Mouse (Mus musculus): ENCODE measurements around the gene Lhpp.

Lhpp gene

GRCm38 (mm10) chr7:132712044-132712708 lies 101.7 kb downstream of the Lhpp start:
- DNase-seq (ENCODE audit: inconsistent ontology term), result peak; percentile 57

GRCm38 (mm10) chr7:132712956-132713355 lies 102.5 kb downstream of the Lhpp start:
- DNase-seq (ENCODE audit: inconsistent ontology term), result no peak

- no peak for DNase-seq (ENCODE audit: inconsistent ontology term)
Observed at GRCm38 (mm10) chr7:132713483-132714126, 103.2 kb downstream of the Lhpp start.

GRCm38 (mm10) chr7:132714236-132714923 lies 103.9 kb downstream of the Lhpp start:
- DNase-seq (ENCODE audit: inconsistent ontology term), result peak; percentile 88

GRCm38 (mm10) chr7:132715259-132715658 lies 104.8 kb downstream of the Lhpp start:
- DNase-seq (ENCODE audit: inconsistent ontology term), result no peak

GRCm38 (mm10) chr7:132719570-132719969 lies 109.1 kb downstream of the Lhpp start:
- DNase-seq (ENCODE audit: inconsistent ontology term), result peak; percentile 64

- DNase-seq (ENCODE audit: inconsistent ontology term), result no peak
Observed at GRCm38 (mm10) chr7:132720562-132720961, 110.1 kb downstream of the Lhpp start.

- DNase-seq (ENCODE audit: inconsistent ontology term), result peak; percentile 71
Observed at GRCm38 (mm10) chr7:132722401-132723370, 112.2 kb downstream of the Lhpp start.

GRCm38 (mm10) chr7:132723906-132724305 lies 113.5 kb downstream of the Lhpp start:
- peak; percentile 84 for DNase-seq (ENCODE audit: inconsistent ontology term)

GRCm38 (mm10) chr7:132724501-132725062 lies 114.1 kb downstream of the Lhpp start:
- no peak for DNase-seq (ENCODE audit: inconsistent ontology term)

GRCm38 (mm10) chr7:132726106-132726861 lies 115.8 kb downstream of the Lhpp start:
- DNase-seq (ENCODE audit: inconsistent ontology term), result no peak

GRCm38 (mm10) chr7:132729093-132729831 lies 118.8 kb downstream of the Lhpp start:
- peak; percentile 63 for DNase-seq (ENCODE audit: inconsistent ontology term)

GRCm38 (mm10) chr7:132730510-132730909 lies 120.1 kb downstream of the Lhpp start:
- DNase-seq (ENCODE audit: inconsistent ontology term), result no peak

GRCm38 (mm10) chr7:132731558-132731957 lies 121.1 kb downstream of the Lhpp start:
- peak; percentile 61 for DNase-seq (ENCODE audit: inconsistent ontology term)

- peak; percentile 78 for DNase-seq (ENCODE audit: inconsistent ontology term)
Observed at GRCm38 (mm10) chr7:132732136-132732789, 121.8 kb downstream of the Lhpp start.

GRCm38 (mm10) chr7:132733521-132733920 lies 123.1 kb downstream of the Lhpp start:
- DNase-seq (ENCODE audit: inconsistent ontology term), result no peak

- DNase-seq (ENCODE audit: inconsistent ontology term), result no peak
Observed at GRCm38 (mm10) chr7:132734222-132734621, 123.8 kb downstream of the Lhpp start.

- no peak for DNase-seq (ENCODE audit: inconsistent ontology term)
Observed at GRCm38 (mm10) chr7:132735145-132735544, 124.7 kb downstream of the Lhpp start.
